Mouse (Mus musculus) frontal cortex, postnatal 36 days (tissue): ENCODE results near the gene Mrps11.

Source experiments
- DNase-seq, 2 experiments: peaks; one replicate each; pipeline ENCODE4 v3.0.0; 2022; ENCODE audit warnings: low spot score in 2 of 2

Gene Mrps11

GRCm38 (mm10) chr7:78793895-78794570, 11.1 kb downstream of the Mrps11 start:
- no peak for DNase-seq

- DNase-seq, result no peak
Measured at GRCm38 (mm10) chr7:78794571-78795092, 11.7 kb downstream of the Mrps11 start.

- DNase-seq, result peak in 1 of 2 experiments; percentile 56
Measured at GRCm38 (mm10) chr7:78796624-78797023, 13.7 kb downstream of the Mrps11 start.

GRCm38 (mm10) chr7:78797843-78798455, 15.0 kb downstream of the Mrps11 start:
- DNase-seq, result peak; percentile 64 to 84

- DNase-seq, result no peak
Measured at GRCm38 (mm10) chr7:78799730-78800496, 17.0 kb downstream of the Mrps11 start.

GRCm38 (mm10) chr7:78803841-78804240, 20.9 kb downstream of the Mrps11 start:
- DNase-seq, result no peak

GRCm38 (mm10) chr7:78807192-78807591, 24.3 kb downstream of the Mrps11 start:
- DNase-seq, result no peak

- DNase-seq, result no peak
Measured at GRCm38 (mm10) chr7:78813791-78814190, 30.9 kb downstream of the Mrps11 start.

- no peak for DNase-seq
Measured at GRCm38 (mm10) chr7:78814766-78815165, 31.8 kb downstream of the Mrps11 start.

GRCm38 (mm10) chr7:78818336-78818735, 35.4 kb downstream of the Mrps11 start:
- no peak for DNase-seq

GRCm38 (mm10) chr7:78826682-78827385, 43.9 kb downstream of the Mrps11 start:
- no peak for DNase-seq

- no peak for DNase-seq
Measured at GRCm38 (mm10) chr7:78827749-78828362, 44.9 kb downstream of the Mrps11 start.

- DNase-seq, result no peak
Measured at GRCm38 (mm10) chr7:78835656-78836055, 52.7 kb downstream of the Mrps11 start.

- DNase-seq, result no peak
Measured at GRCm38 (mm10) chr7:78837250-78837649, 54.3 kb downstream of the Mrps11 start.

GRCm38 (mm10) chr7:78841601-78842000, 58.7 kb downstream of the Mrps11 start:
- no peak for DNase-seq
